ENCODE assay signal across 7 mouse cellular contexts in the genomic region with DNA sequence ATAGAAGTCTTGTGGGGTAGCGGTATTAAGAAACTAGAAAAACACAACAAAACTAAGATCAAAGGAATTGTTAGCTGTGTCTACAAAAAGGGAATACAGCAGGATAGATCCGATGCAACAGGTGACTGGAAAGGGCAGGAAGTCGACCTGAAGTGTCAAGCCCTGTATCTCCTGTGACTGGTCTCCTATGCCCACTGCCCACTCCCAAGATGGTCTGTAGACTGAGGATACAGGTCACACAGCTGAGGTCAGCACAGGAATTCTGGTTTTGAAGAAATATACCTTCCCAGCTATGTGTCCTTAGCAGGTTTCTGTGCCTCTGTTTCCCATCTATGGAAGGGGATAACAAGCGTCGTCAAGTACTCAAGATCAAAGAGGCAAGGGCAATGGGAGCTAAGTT. TPM values are rescaled to one million over a fixed set of nuclear protein-coding genes. Genes with fewer than 3 reads are reported as not detected.
DNase-seq lines count a peak whose midpoint lies in the region; ATAC-seq and TF ChIP-seq lines count a peak whose summit lies in the region.

No protein-coding gene starts in this region.

- no peaks in the 10 kb centered on the region for H3K9me3 ChIP-seq in lung, embryonic 14.5 days (ENCODE audit: low read depth, low read length)
- no peaks in the 10 kb centered on the region for H3K9me3 ChIP-seq in forebrain, postnatal 0 days (ENCODE audit: low read length)
- no peaks in the 10 kb centered on the region for H3K9me3 ChIP-seq in limb, embryonic 13.5 days
- no peaks in the 10 kb centered on the region for H3K9me3 ChIP-seq in stomach, embryonic 15.5 days

- H3K4me1 ChIP-seq in lung, embryonic 14.5 days (ENCODE audit: insufficient read depth), result peaks cover 10% of the 10 kb centered on the region; the same call in 1 of the 2 replicates
- peaks cover 22% of the 10 kb centered on the region for H3K4me1 ChIP-seq in forebrain, postnatal 0 days (ENCODE audit: insufficient read depth)
- peaks cover 23% of the 10 kb centered on the region for H3K4me1 ChIP-seq in limb, embryonic 13.5 days
- peaks cover 11% of the 10 kb centered on the region for H3K4me1 ChIP-seq in stomach, embryonic 15.5 days

- H3K27me3 ChIP-seq in lung, embryonic 14.5 days (ENCODE audit: insufficient read depth, low read length), result no peaks in the 10 kb centered on the region
- H3K27me3 ChIP-seq in forebrain, postnatal 0 days (ENCODE audit: insufficient read depth, low read length), result no peaks in the 10 kb centered on the region
- H3K27me3 ChIP-seq in limb, embryonic 13.5 days, result no peaks in the 10 kb centered on the region
- no peaks in the 10 kb centered on the region for H3K27me3 ChIP-seq in stomach, embryonic 15.5 days (replicated peaks)

- 80% methylated on average over 5 of the region's 5 CpGs for WGBS in lung, embryonic 14.5 days
- 91% methylated on average over 5 of the region's 5 CpGs for WGBS in forebrain, postnatal 0 days
- WGBS in limb, embryonic 13.5 days, result 88% methylated on average over 5 of the region's 5 CpGs
- WGBS in stomach, embryonic 15.5 days, result 84% methylated on average over 5 of the region's 5 CpGs

- H3K4me3 ChIP-seq in lung, embryonic 14.5 days (ENCODE audit: low read depth, low read length), result peak overlapping the region; percentile 98; the same call in 1 of the 2 replicates
- no peak overlapping the region; the same call in 1 of the 2 replicates for H3K4me3 ChIP-seq in forebrain, postnatal 0 days (ENCODE audit: low read depth, low read length)
- H3K4me3 ChIP-seq in limb, embryonic 13.5 days, result no peak overlapping the region; the same call in 1 of the 2 replicates
- no peak overlapping the region for H3K4me3 ChIP-seq in stomach, embryonic 15.5 days (replicated peaks)

- no peak overlapping the region for H3K9ac ChIP-seq in lung, embryonic 14.5 days
- H3K9ac ChIP-seq in forebrain, postnatal 0 days, result peak overlapping the region; percentile 99; the same call in 1 of the 2 replicates
- no peak overlapping the region for H3K9ac ChIP-seq in limb, embryonic 13.5 days
- H3K9ac ChIP-seq in stomach, embryonic 15.5 days, result no peak overlapping the region

- peak overlapping the region; percentile 92 for H3K4me2 ChIP-seq in lung, embryonic 14.5 days
- H3K4me2 ChIP-seq in forebrain, postnatal 0 days (ENCODE audit: low read depth), result peak overlapping the region; percentile 92
- peak overlapping the region; percentile 89 for H3K4me2 ChIP-seq in limb, embryonic 13.5 days (replicated peaks)
- peak overlapping the region; percentile 93; the same call in 1 of the 2 replicates for H3K4me2 ChIP-seq in stomach, embryonic 15.5 days

- ATAC-seq in lung, embryonic 14.5 days (ENCODE audit: insufficient read depth), result no peak
- no peak for ATAC-seq in forebrain, postnatal 0 days
- no peak for ATAC-seq in limb, embryonic 13.5 days (ENCODE audit: low FRiP score, low read depth)
- no peak for ATAC-seq in stomach, embryonic 15.5 days (ENCODE audit: insufficient read depth, low FRiP score, low read depth)
- ATAC-seq in CD4-positive, CD25-positive, alpha-beta regulatory T cell, adult 4 months, result no peak

- no peak overlapping the region for H3K27ac ChIP-seq in lung, embryonic 14.5 days (ENCODE audit: low read depth)
- H3K27ac ChIP-seq in forebrain, postnatal 0 days (ENCODE audit: low read depth, low read length), result 0 out of 2 replicates have a peak overlapping the region, but pooled peaks have one; percentile 100
- no peak overlapping the region for H3K27ac ChIP-seq in limb, embryonic 13.5 days
- H3K27ac ChIP-seq in stomach, embryonic 15.5 days, result no peak overlapping the region

- no peak for TF ChIP-seq CTCF in lung, embryonic 14.5 days (IDR thresholded peaks at IDR 0.05; ENCODE audit: low read depth)
- no peak for TF ChIP-seq CTCF in forebrain, postnatal 0 days (IDR thresholded peaks at IDR 0.05; ENCODE audit: low read depth)

- peaks cover 4% of the 10 kb centered on the region; the same call in 1 of the 2 replicates for H3K36me3 ChIP-seq in lung, embryonic 14.5 days (ENCODE audit: insufficient read depth)
- H3K36me3 ChIP-seq in forebrain, postnatal 0 days (ENCODE audit: insufficient read depth), result no peaks in the 10 kb centered on the region
- no peaks in the 10 kb centered on the region for H3K36me3 ChIP-seq in limb, embryonic 13.5 days
- H3K36me3 ChIP-seq in stomach, embryonic 15.5 days, result no peaks in the 10 kb centered on the region

- DNase-seq in lung, embryonic 14.5 days, result no peak
- DNase-seq in lung, postnatal 25 days (ENCODE audit: low spot score), result no peak
- DNase-seq in forebrain, postnatal 0 days, result no peak
- no peak for DNase-seq in kidney, postnatal 36 days

RNA-seq across cellular contexts. Expression of gene Kmt5b, which starts 0.8 kb away (rescaled TPM):
- polyA plus RNA-seq in lung, embryonic 14.5 days (2014; fragmentation: Nextera tagmentation; extraction: Ambion mirVana), result 33.3 and 34.3 TPM in 2 replicates
- 80.7 and 103 TPM in 2 replicates for total RNA-seq in forebrain, postnatal 0 days (2014; rRNA removed)
- 24.3 and 38.1 TPM in 2 replicates for polyA plus RNA-seq in forebrain, postnatal 0 days (2015; fragmentation: Nextera tagmentation; extraction: Ambion mirVana)
- 30.4 and 31.2 TPM in 2 replicates for polyA plus RNA-seq in limb, embryonic 13.5 days (2015; fragmentation: Nextera tagmentation; extraction: Ambion mirVana)
- 24.4 and 26.3 TPM in 2 replicates for polyA plus RNA-seq in stomach, embryonic 15.5 days (2015; fragmentation: Nextera tagmentation; extraction: Ambion mirVana)
- 10 to 100 TPM; 33.1 to 38.4 TPM for polyA plus RNA-seq in CD4-positive, CD25-positive, alpha-beta regulatory T cell, adult 4 months (2017; shearing (Covaris generic))

RNA-seq across cellular contexts. Expression of gene 1810055G02Rik, which starts 58.3 kb away (rescaled TPM):
- 40.3 and 40.9 TPM in 2 replicates for polyA plus RNA-seq in lung, embryonic 14.5 days (2014; fragmentation: Nextera tagmentation; extraction: Ambion mirVana)
- total RNA-seq in forebrain, postnatal 0 days (2014; rRNA removed), result 33.6 and 37.2 TPM in 2 replicates
- polyA plus RNA-seq in forebrain, postnatal 0 days (2015; fragmentation: Nextera tagmentation; extraction: Ambion mirVana), result 38.4 and 39.0 TPM in 2 replicates
- polyA plus RNA-seq in limb, embryonic 13.5 days (2015; fragmentation: Nextera tagmentation; extraction: Ambion mirVana), result 50.3 and 54.4 TPM in 2 replicates
- polyA plus RNA-seq in stomach, embryonic 15.5 days (2015; fragmentation: Nextera tagmentation; extraction: Ambion mirVana), result 31.6 and 35.9 TPM in 2 replicates
- 1 to 10 TPM; 6.7 to 8.0 TPM for polyA plus RNA-seq in CD4-positive, CD25-positive, alpha-beta regulatory T cell, adult 4 months (2017; shearing (Covaris generic))
